Mouse (Mus musculus): ENCODE results near the gene Fgf11. TPM values are rescaled to one million over a fixed set of nuclear protein-coding genes. Genes with fewer than 3 reads are reported as not detected.
A peak's percentile ranks its signal among the peaks of the same experiment; 100 is the strongest.

The Fgf11 gene
- total and polyA plus RNA-seq, 3 experiments = 4.2 to 24.9 (median 8.6) TPM

DNA sequence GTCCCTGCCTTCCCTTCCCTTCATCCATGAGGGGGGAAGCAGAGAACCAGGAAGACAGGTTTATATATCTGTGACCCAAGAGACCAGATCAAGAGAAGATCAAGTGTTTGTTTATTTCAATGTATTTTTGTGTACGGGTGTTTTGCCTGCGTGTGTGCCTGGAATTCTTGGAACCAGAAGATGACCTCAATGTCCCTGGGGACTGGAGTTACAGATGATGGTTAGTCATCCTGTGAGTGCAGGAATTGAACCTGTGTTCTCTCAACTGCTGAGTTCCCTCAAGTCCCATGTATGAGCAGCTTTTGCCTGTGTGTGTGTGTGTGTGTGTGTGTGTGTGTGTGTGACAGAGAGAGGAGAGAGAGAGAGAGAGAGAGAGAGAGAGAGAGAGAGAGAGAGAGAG is 6.0 kb upstream of the Fgf11 start:
- no peaks in the 10 kb centered on the region for H3K9me3 ChIP-seq (replicated peaks)
- no peaks in the 10 kb centered on the region for H3K36me3 ChIP-seq (replicated peaks)
- peaks cover 60% of the 10 kb centered on the region for H3K27me3 ChIP-seq (ENCODE audit: insufficient read depth, low read length)
- H3K4me1 ChIP-seq (ENCODE audit: insufficient read depth, low read depth, low read length) = peaks cover 16% of the 10 kb centered on the region
- DNase-seq (ENCODE audit: low spot score) (no peak), ATAC-seq (ENCODE audit: extremely low read depth, insufficient number of reproducible peaks, low FRiP score, poor library complexity, severe bottlenecking) (no peak)
- H3K4me3 ChIP-seq (ENCODE audit: low read depth, low read length) = no peak overlapping the region
- TF ChIP-seq CTCF (IDR thresholded peaks at IDR 0.05; ENCODE audit: low read depth, low read length) (no peak), GATA2 (IDR thresholded peaks at IDR 0.05; ENCODE audit: borderline replicate concordance, low read depth, low read length) (no peak), TAL1 (conservative IDR thresholded peaks at IDR 0.05; ENCODE audit: low read depth, low read length) (no peak), GATA1 (IDR thresholded peaks at IDR 0.05; ENCODE audit: borderline replicate concordance, low read length) (no peak), POLR2AphosphoS5 (IDR thresholded peaks at IDR 0.05; ENCODE audit: insufficient replicate concordance, low read depth, low read length) (no peak)

DNA sequence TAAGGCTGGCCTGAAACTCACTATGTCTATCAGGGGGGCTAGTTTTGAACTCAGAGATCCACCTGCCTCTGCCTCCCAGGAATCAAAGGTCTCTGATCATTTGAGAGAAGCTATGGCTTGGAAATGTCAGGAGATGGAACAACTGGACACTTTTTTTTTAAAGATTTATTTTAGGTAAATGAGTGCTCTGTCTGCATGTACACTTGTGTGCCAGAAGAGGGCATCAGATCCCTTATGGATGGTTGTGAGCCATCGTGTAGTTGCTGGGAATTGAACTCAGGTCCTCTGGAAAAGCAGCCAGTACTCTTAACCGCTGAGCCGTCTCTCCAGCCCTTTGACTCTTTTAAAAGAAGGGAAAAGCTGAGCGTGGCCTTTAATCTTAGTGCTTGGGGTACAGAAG is 4.7 kb upstream of the Fgf11 start:
- ATAC-seq (ENCODE audit: extremely low read depth, insufficient number of reproducible peaks, low FRiP score, poor library complexity, severe bottlenecking) = no peak
- DNase-seq (ENCODE audit: low spot score) = no peak
- no peaks in the 10 kb centered on the region for H3K36me3 ChIP-seq (replicated peaks)
- H3K4me1 ChIP-seq (ENCODE audit: insufficient read depth, low read depth, low read length) = peaks cover 28% of the 10 kb centered on the region
- H3K4me3 ChIP-seq (ENCODE audit: low read depth, low read length) = no peak overlapping the region
- no peak for TF ChIP-seq CTCF (IDR thresholded peaks at IDR 0.05; ENCODE audit: low read depth, low read length)
- TF ChIP-seq GATA2 (IDR thresholded peaks at IDR 0.05; ENCODE audit: borderline replicate concordance, low read depth, low read length) = no peak
- TF ChIP-seq TAL1 (conservative IDR thresholded peaks at IDR 0.05; ENCODE audit: low read depth, low read length) = no peak
- no peak for TF ChIP-seq POLR2AphosphoS5 (IDR thresholded peaks at IDR 0.05; ENCODE audit: insufficient replicate concordance, low read depth, low read length)
- no peak for TF ChIP-seq GATA1 (IDR thresholded peaks at IDR 0.05; ENCODE audit: borderline replicate concordance, low read length)
- no peaks in the 10 kb centered on the region for H3K9me3 ChIP-seq (replicated peaks)
- peaks cover 68% of the 10 kb centered on the region for H3K27me3 ChIP-seq (ENCODE audit: insufficient read depth, low read length)

DNA sequence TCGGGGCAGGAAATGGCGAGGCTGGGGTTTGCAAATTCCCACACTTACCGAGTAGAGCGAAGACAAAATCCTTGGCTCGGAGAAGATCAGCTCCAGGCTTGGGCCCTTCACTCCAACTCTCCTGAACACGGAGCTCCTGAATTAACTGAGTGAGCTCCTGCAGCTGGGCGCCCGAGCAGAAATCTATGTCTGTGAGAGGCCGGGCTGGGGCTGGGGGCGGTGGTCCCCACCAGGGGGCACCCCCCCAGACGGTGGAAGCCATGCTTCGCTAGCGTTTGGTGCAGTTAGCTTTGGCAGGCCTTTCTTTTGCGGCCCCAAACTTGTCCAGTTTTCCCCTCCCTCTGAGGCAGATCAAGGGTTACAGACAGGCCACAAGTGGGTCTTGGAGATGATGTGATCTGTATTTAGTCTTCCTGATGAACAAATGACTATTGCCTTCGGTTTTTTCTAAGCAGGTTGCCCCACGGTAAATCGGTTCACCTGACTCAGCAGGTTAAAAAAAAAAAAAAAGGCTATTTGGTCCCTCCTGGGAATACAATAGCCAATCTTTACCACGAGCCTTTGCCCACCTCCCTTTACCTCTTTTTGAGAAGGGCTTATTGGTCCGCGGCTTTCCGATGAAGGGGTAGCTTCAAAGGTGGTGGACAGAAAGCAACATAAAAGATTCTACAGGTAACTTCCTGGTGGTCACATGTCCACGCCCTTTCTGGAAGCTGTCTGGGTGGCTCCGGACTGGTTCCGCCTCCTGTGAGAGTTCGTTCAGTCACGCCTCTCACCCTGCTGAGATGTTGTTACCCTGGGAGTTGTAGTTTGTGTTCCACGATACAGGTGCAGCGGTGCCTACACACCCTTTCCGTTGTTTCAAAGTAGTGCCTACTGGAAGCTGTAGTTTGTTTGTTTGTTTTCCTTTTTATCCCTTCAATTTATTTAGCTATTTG is 3.6 kb upstream of the Fgf11 start, which contains the start of gene Tmem102:
TSS of gene Tmem102 (minus strand) at position 653 of the 938 bp plus-strand sequence.
- Histone ChIP-seq H3K4me3 (ENCODE audit: low read depth, low read length) (no peak within 1 kb of the TSS), H3K4me1 (ENCODE audit: insufficient read depth, low read depth, low read length) (peaks cover 40% of the 10 kb centered on the region), H3K27me3 (ENCODE audit: insufficient read depth, low read length) (peaks cover 69% of the 10 kb centered on the region), H3K36me3 (replicated peaks) (no peaks in the 10 kb centered on the region), H3K9me3 (replicated peaks) (no peaks in the 10 kb centered on the region)
- ATAC-seq (ENCODE audit: extremely low read depth, insufficient number of reproducible peaks, low FRiP score, poor library complexity, severe bottlenecking) (no peak), DNase-seq (ENCODE audit: low spot score) (no peak)
- TF ChIP-seq GATA1 (IDR thresholded peaks at IDR 0.05; ENCODE audit: borderline replicate concordance, low read length) = no peak
- TF ChIP-seq POLR2AphosphoS5 (IDR thresholded peaks at IDR 0.05; ENCODE audit: insufficient replicate concordance, low read depth, low read length) = no peak
- TF ChIP-seq GATA2 (IDR thresholded peaks at IDR 0.05; ENCODE audit: borderline replicate concordance, low read depth, low read length) = no peak
- TF ChIP-seq CTCF (IDR thresholded peaks at IDR 0.05; ENCODE audit: low read depth, low read length) = no peak
- TF ChIP-seq TAL1 (conservative IDR thresholded peaks at IDR 0.05; ENCODE audit: low read depth, low read length) = no peak

DNA sequence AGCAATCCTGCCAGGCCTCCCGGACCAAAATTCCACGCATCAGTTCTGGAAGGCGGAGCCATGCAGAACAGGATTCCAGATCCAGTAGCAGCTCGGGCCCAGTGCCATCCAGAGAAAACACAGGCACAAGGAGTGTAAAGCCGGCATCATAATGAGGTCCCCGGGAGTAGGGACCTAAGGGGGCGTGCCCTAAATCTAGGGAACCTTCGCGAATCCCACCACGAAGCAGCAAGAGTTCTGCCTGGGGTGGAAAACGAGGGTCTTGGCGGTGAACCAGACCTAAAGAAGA is 2.9 kb upstream of the Fgf11 start:
- DNase-seq (ENCODE audit: low spot score) (no peak), ATAC-seq (ENCODE audit: extremely low read depth, insufficient number of reproducible peaks, low FRiP score, poor library complexity, severe bottlenecking) (no peak)
- peaks cover 72% of the 10 kb centered on the region for H3K27me3 ChIP-seq (ENCODE audit: insufficient read depth, low read length)
- H3K9me3 ChIP-seq (replicated peaks) = no peaks in the 10 kb centered on the region
- H3K4me3 ChIP-seq (ENCODE audit: low read depth, low read length) = no peak overlapping the region
- TF ChIP-seq POLR2AphosphoS5 (IDR thresholded peaks at IDR 0.05; ENCODE audit: insufficient replicate concordance, low read depth, low read length) (no peak), GATA2 (IDR thresholded peaks at IDR 0.05; ENCODE audit: borderline replicate concordance, low read depth, low read length) (no peak), TAL1 (conservative IDR thresholded peaks at IDR 0.05; ENCODE audit: low read depth, low read length) (no peak), GATA1 (IDR thresholded peaks at IDR 0.05; ENCODE audit: borderline replicate concordance, low read length) (no peak), CTCF (IDR thresholded peaks at IDR 0.05; ENCODE audit: low read depth, low read length) (no peak)
- H3K36me3 ChIP-seq (replicated peaks) = no peaks in the 10 kb centered on the region
- peaks cover 46% of the 10 kb centered on the region for H3K4me1 ChIP-seq (ENCODE audit: insufficient read depth, low read depth, low read length)

DNA sequence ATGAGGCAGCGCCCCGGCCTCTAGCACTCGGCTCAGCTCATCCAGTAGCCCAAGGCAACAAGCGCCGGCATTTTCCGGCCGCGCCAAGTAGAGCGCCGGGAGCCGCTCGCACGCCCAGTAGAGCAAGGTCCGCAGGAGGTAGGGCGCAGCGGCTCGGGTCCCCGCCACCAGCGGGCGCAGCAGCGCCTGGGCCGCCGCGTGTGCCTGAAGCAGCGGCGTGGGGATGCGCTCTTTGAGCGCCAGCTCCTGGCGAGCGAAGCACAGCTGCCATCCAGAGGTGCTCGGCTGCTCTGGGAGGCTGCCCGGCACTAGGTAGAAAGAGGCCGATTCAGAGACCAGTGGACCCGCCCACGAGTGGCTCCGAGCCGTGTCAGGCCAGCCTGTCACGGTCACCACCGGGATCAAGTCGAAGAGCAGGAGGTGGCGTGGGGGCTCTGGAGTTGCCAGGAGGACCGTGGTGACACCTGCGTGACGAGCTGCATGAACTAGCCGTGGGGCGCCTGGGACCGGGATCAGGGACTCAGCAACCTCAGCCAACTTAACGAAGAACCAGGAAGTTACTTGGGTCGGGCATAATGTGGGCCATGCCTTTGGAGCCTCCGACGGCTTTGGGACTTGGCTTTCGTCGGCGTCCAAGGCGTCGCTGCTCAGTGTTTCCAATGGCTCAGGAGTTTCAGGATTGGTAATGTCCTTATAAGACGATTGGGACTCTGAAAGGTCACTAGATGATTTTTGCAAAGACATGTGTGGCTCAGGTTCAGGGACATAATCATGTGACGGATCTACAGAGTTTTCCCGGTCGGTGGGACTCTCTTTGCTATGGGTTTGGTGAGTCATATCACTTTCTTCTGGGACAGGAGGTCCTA is 2.4 kb upstream of the Fgf11 start:
- H3K36me3 ChIP-seq (replicated peaks) = no peaks in the 10 kb centered on the region
- peaks cover 78% of the 10 kb centered on the region for H3K27me3 ChIP-seq (ENCODE audit: insufficient read depth, low read length)
- DNase-seq (ENCODE audit: low spot score) (peak; percentile 85), ATAC-seq (ENCODE audit: extremely low read depth, insufficient number of reproducible peaks, low FRiP score, poor library complexity, severe bottlenecking) (no peak)
- peak overlapping the region; percentile 70; the same call in 1 of the 2 replicates for H3K4me3 ChIP-seq (ENCODE audit: low read depth, low read length)
- peaks cover 52% of the 10 kb centered on the region for H3K4me1 ChIP-seq (ENCODE audit: insufficient read depth, low read depth, low read length)
- TF ChIP-seq TAL1 (conservative IDR thresholded peaks at IDR 0.05; ENCODE audit: low read depth, low read length) (no peak), CTCF (IDR thresholded peaks at IDR 0.05; ENCODE audit: low read depth, low read length) (no peak), GATA2 (IDR thresholded peaks at IDR 0.05; ENCODE audit: borderline replicate concordance, low read depth, low read length) (no peak), GATA1 (IDR thresholded peaks at IDR 0.05; ENCODE audit: borderline replicate concordance, low read length) (no peak), POLR2AphosphoS5 (IDR thresholded peaks at IDR 0.05; ENCODE audit: insufficient replicate concordance, low read depth, low read length) (no peak)
- no peaks in the 10 kb centered on the region for H3K9me3 ChIP-seq (replicated peaks)

DNA sequence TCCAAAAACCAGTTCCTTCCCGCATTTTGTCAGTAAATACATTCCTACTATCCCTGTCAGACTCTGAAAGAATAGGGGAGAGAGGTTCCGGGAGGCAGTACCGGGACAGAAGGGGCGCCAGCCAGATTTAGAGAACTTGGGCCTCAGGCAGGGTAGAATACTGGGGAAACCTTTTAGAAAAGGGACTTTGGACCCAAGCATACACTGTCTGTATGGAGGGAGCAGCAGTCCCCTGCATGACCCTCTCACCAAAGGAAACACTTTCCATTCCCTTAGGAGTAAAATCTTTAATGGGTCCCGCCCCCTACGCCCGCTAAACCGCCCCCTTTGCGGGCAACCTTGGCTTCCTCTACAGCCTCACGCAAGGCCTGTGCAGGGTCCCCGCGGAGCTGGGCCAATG is 1.7 kb upstream of the Fgf11 start:
- TF ChIP-seq POLR2AphosphoS5 (IDR thresholded peaks at IDR 0.05; ENCODE audit: insufficient replicate concordance, low read depth, low read length) = no peak
- TF ChIP-seq GATA2 (IDR thresholded peaks at IDR 0.05; ENCODE audit: borderline replicate concordance, low read depth, low read length) = no peak
- no peak for TF ChIP-seq GATA1 (IDR thresholded peaks at IDR 0.05; ENCODE audit: borderline replicate concordance, low read length)
- TF ChIP-seq TAL1 (conservative IDR thresholded peaks at IDR 0.05; ENCODE audit: low read depth, low read length) = no peak
- TF ChIP-seq CTCF (IDR thresholded peaks at IDR 0.05; ENCODE audit: low read depth, low read length) = no peak
- peaks cover 81% of the 10 kb centered on the region for H3K27me3 ChIP-seq (ENCODE audit: insufficient read depth, low read length)
- H3K36me3 ChIP-seq (replicated peaks) = peaks cover 2% of the 10 kb centered on the region
- H3K4me3 ChIP-seq (ENCODE audit: low read depth, low read length) = peak overlapping the region; percentile 70; the same call in 1 of the 2 replicates
- peaks cover 55% of the 10 kb centered on the region for H3K4me1 ChIP-seq (ENCODE audit: insufficient read depth, low read depth, low read length)
- ATAC-seq (ENCODE audit: extremely low read depth, insufficient number of reproducible peaks, low FRiP score, poor library complexity, severe bottlenecking) (no peak), DNase-seq (ENCODE audit: low spot score) (no peak)
- no peaks in the 10 kb centered on the region for H3K9me3 ChIP-seq (replicated peaks)

Data from G1E (cell line).